Mouse (Mus musculus) heart, embryonic 16.5 days (tissue): ENCODE data around the gene Ube2r2. TPM values are rescaled to one million over a fixed set of nuclear protein-coding genes. Genes with fewer than 3 reads are reported as not detected.

Experiments used
- ATAC-seq: fragments of 200-750 bp; cut with Nextera tagmentation; replicated peaks from 2 replicates; pipeline ENCODE4 v1.8.0; 2017; ENCODE audit warnings: moderate number of reproducible peaks; ENCODE audit not compliant: insufficient read depth, low FRiP score; ENCODE audit errors: extremely low read depth
- H3K27ac ChIP-seq: fragments of 300-500 bp; sonication (generic); 2 replicates; pipeline ENCODE4 v1.5.1; 2014; ENCODE audit warnings: mild to moderate bottlenecking, low read length, control low read depth, moderate library complexity
- H3K27me3 ChIP-seq: fragments of 300-500 bp; sonication (generic); 2 replicates; pipeline ENCODE4 v1.6.1; 2014; ENCODE audit warnings: low read length, mixed read lengths; ENCODE audit not compliant: control insufficient read depth, insufficient read depth
- H3K36me3 ChIP-seq: fragments of 300-500 bp; sonication (generic); 2 replicates; pipeline ENCODE4 v1.6.1; 2014; ENCODE audit not compliant: control insufficient read depth, insufficient read depth
- H3K4me1 ChIP-seq: fragments of 300-500 bp; sonication (generic); 2 replicates; pipeline ENCODE4 v1.6.1; 2014; ENCODE audit warnings: low read length, mixed read lengths; ENCODE audit not compliant: control insufficient read depth, insufficient read depth
- H3K4me2 ChIP-seq: fragments of 300-500 bp; sonication (generic); 2 replicates; pipeline ENCODE4 v1.6.1; 2014; ENCODE audit warnings: low read depth, mild to moderate bottlenecking, control low read depth, low read length
- H3K4me3 ChIP-seq: fragments of 300-500 bp; sonication (generic); 2 replicates; pipeline ENCODE4 v1.5.1; 2014; ENCODE audit warnings: mild to moderate bottlenecking, control low read depth, low read length
- H3K9ac ChIP-seq: fragments of 300-500 bp; sonication (generic); 2 replicates; pipeline ENCODE4 v1.6.1; 2014; ENCODE audit warnings: low read length, control low read depth
- H3K9me3 ChIP-seq: fragments of 300-500 bp; sonication (generic); replicated peaks from 2 replicates; pipeline ENCODE4 v1.6.1; 2016; ENCODE audit warnings: low read length; ENCODE audit not compliant: control insufficient read depth
- WGBS: fragments of 180-500 bp; shearing (Covaris S2); extraction: QIAGEN DNeasy Blood & Tissue Kit; methylation state at CpG from one replicate; pipeline ENCODE4 v1.1.7; 2014; 5-methylcytosine and 5-hydroxymethylcytosine counted together
- polyA plus RNA-seq: library from polyadenylated mRNA; unstranded; fragments of >200 nt; fragmentation: Nextera tagmentation; extraction: Ambion mirVana; gene quantifications from 2 replicates; pipeline ENCODE4 v1.2.1, GENCODE M21; 2015

The Ube2r2 gene
- polyA plus RNA-seq, 1 experiment from 2014 or later: 69.7 TPM

- Histone ChIP-seq H3K27ac (no peak overlapping the region), H3K4me3 (no peak overlapping the region), H3K27me3 (peaks cover 4% of the 10 kb centered on the region; the same call in 1 of the 2 replicates), H3K9me3 (no peaks in the 10 kb centered on the region), H3K4me1 (peaks cover 25% of the 10 kb centered on the region), H3K36me3 (no peaks in the 10 kb centered on the region), H3K9ac (no peak overlapping the region), H3K4me2 (no peak overlapping the region)
- ATAC-seq: no peak
- WGBS: 73% methylated on average over 5 of the region's 5 CpGs
These were observed 38.7 kb upstream of the Ube2r2 start for GRCm38 (mm10) chr4:41096794-41097193.

GRCm38 (mm10) chr4:41097381-41097780, 38.2 kb upstream of the Ube2r2 start:
- Histone ChIP-seq H3K4me1 (peaks cover 25% of the 10 kb centered on the region), H3K36me3 (no peaks in the 10 kb centered on the region), H3K4me2 (peak overlapping the region; percentile 89), H3K9me3 (no peaks in the 10 kb centered on the region), H3K4me3 (peak overlapping the region; percentile 56), H3K9ac (no peak overlapping the region), H3K27ac (no peak overlapping the region), H3K27me3 (peaks cover 4% of the 10 kb centered on the region; the same call in 1 of the 2 replicates)
- no peak for ATAC-seq
- 78% methylated on average over 13 of the region's 13 CpGs for WGBS

GRCm38 (mm10) chr4:41097871-41098576, 37.5 kb upstream of the Ube2r2 start, which contains the start of gene Aqp3:
TSS of gene Aqp3 (minus strand) at chr4:41098183.
- Histone ChIP-seq H3K9me3 (no peaks in the 10 kb centered on the region), H3K27me3 (peaks cover 4% of the 10 kb centered on the region; the same call in 1 of the 2 replicates), H3K4me2 (peak within 1 kb of the TSS; percentile 89), H3K27ac (no peak within 1 kb of the TSS), H3K9ac (peak within 1 kb of the TSS; percentile 63), H3K4me3 (peak within 1 kb of the TSS; percentile 56), H3K4me1 (peaks cover 25% of the 10 kb centered on the region), H3K36me3 (no peaks in the 10 kb centered on the region)
- WGBS: 2% methylated on average over 42 of the region's 42 CpGs
- ATAC-seq: 0 out of 2 replicates have a peak, but pooled peaks have one; percentile 24

- Histone ChIP-seq H3K27me3 (peaks cover 4% of the 10 kb centered on the region; the same call in 1 of the 2 replicates), H3K4me2 (peak overlapping the region; percentile 89), H3K9me3 (no peaks in the 10 kb centered on the region), H3K36me3 (no peaks in the 10 kb centered on the region), H3K4me1 (peaks cover 25% of the 10 kb centered on the region), H3K9ac (no peak overlapping the region; the same call in 1 of the 2 replicates), H3K27ac (no peak overlapping the region), H3K4me3 (peak overlapping the region; percentile 56)
- no peak for ATAC-seq
- WGBS: 17% methylated on average over 11 of the region's 11 CpGs
These were observed 37.0 kb upstream of the Ube2r2 start for GRCm38 (mm10) chr4:41098577-41098951.

- H3K27me3 ChIP-seq: peaks cover 4% of the 10 kb centered on the region; the same call in 1 of the 2 replicates
- peaks cover 18% of the 10 kb centered on the region for H3K4me1 ChIP-seq
- no peak overlapping the region for H3K27ac ChIP-seq
- 47% methylated on average over 1 of the region's 1 CpGs for WGBS
- no peak overlapping the region for H3K4me2 ChIP-seq
- no peak overlapping the region for H3K4me3 ChIP-seq
- no peak overlapping the region for H3K9ac ChIP-seq
- H3K36me3 ChIP-seq: no peaks in the 10 kb centered on the region
- H3K9me3 ChIP-seq: no peaks in the 10 kb centered on the region
- ATAC-seq: no peak
These were observed 34.6 kb upstream of the Ube2r2 start for GRCm38 (mm10) chr4:41100986-41101385.

- no peak overlapping the region for H3K9ac ChIP-seq
- no peaks in the 10 kb centered on the region; the same call in 1 of the 2 replicates for H3K27me3 ChIP-seq
- H3K4me1 ChIP-seq: peaks cover 7% of the 10 kb centered on the region
- no peak overlapping the region for H3K4me2 ChIP-seq
- no peak for ATAC-seq
- no peak overlapping the region for H3K27ac ChIP-seq
- no peak overlapping the region for H3K4me3 ChIP-seq
- no peaks in the 10 kb centered on the region for H3K9me3 ChIP-seq
- no peaks in the 10 kb centered on the region for H3K36me3 ChIP-seq
These were observed 32.6 kb upstream of the Ube2r2 start for GRCm38 (mm10) chr4:41102901-41103300.

GRCm38 (mm10) chr4:41107440-41107839, 28.1 kb upstream of the Ube2r2 start:
- no peak overlapping the region for H3K4me3 ChIP-seq
- no peak for ATAC-seq
- H3K36me3 ChIP-seq: no peaks in the 10 kb centered on the region
- no peaks in the 10 kb centered on the region for H3K4me1 ChIP-seq
- no peaks in the 10 kb centered on the region for H3K27me3 ChIP-seq
- no peak overlapping the region for H3K27ac ChIP-seq
- 52% methylated on average over 4 of the region's 4 CpGs for WGBS
- no peaks in the 10 kb centered on the region for H3K9me3 ChIP-seq
- H3K9ac ChIP-seq: no peak overlapping the region
- no peak overlapping the region for H3K4me2 ChIP-seq

GRCm38 (mm10) chr4:41108717-41109425, 26.7 kb upstream of the Ube2r2 start:
- Histone ChIP-seq H3K4me3 (no peak overlapping the region), H3K9ac (no peak overlapping the region), H3K36me3 (0 out of 2 replicates have a peak, but pooled peaks cover 2% of the 10 kb centered on the region), H3K27ac (no peak overlapping the region), H3K4me1 (no peaks in the 10 kb centered on the region), H3K27me3 (no peaks in the 10 kb centered on the region), H3K9me3 (no peaks in the 10 kb centered on the region), H3K4me2 (no peak overlapping the region)
- ATAC-seq: no peak
- WGBS: 56% methylated on average over 10 of the region's 10 CpGs
